Mouse (Mus musculus): ENCODE measurements around the gene Trim6. TPM values are rescaled to one million over a fixed set of nuclear protein-coding genes. Genes with fewer than 3 reads are reported as not detected.
A peak's percentile ranks its signal among the peaks of the same experiment; 100 is the strongest.

Trim6 gene
- 73.9 and 86.1 TPM in 2 replicates for total RNA-seq (2012; rRNA removed)

- Histone ChIP-seq H3K27ac (ENCODE audit: insufficient read depth, low read depth, low read length, poor library complexity, severe bottlenecking) (peak within 1 kb of the TSS; percentile 98), H3K9me3 (ENCODE audit: control insufficient read depth, insufficient read depth, low read depth, low read length) (no peaks in the 10 kb centered on the region), H3K36me3 (ENCODE audit: control insufficient read depth, insufficient read depth, low read length, poor library complexity, severe bottlenecking) (peaks cover 13% of the 10 kb centered on the region), H3K9ac (ENCODE audit: insufficient read depth, low read depth, low read length, poor library complexity, severe bottlenecking) (peak within 1 kb of the TSS; percentile 88), H3K4me1 (ENCODE audit: control insufficient read depth in 2 of 2, insufficient read depth in 2 of 2, low read length in 2 of 2, poor library complexity in 1 of 2) (peaks cover 0 to 6% of the 10 kb centered on the region in 2 experiments; a peak in 2 of 4 replicates), H3K4me3 (ENCODE audit: insufficient read depth in 1 of 2, low read depth in 1 of 2, low read length in 2 of 2, poor library complexity in 1 of 2, severe bottlenecking in 1 of 2) (peak within 1 kb of the TSS; percentile 88 to 90)
- DNase-seq (ENCODE audit: low read depth, low spot score), result peak; percentile 95
- TF ChIP-seq ZNF384 (IDR thresholded peaks at IDR 0.05; ENCODE audit: low read depth, low read length) (no peak), HCFC1 (IDR thresholded peaks at IDR 0.05; ENCODE audit: borderline replicate concordance, insufficient read depth, low read length) (peak; percentile 13; the same call in 1 of the 2 replicates), MAFK (IDR thresholded peaks at IDR 0.05; ENCODE audit: insufficient read depth, low read depth, low read length) (0 out of 2 replicates have a peak, but pooled peaks have one; percentile 39), ZC3H11A (IDR thresholded peaks at IDR 0.05; ENCODE audit: borderline replicate concordance, low read depth, low read length) (no peak)
- in situ Hi-C loops (cut with MboI; ENCODE audit: low sequenced_read_pairs in 2 of 2, unreplicated experiment in 2 of 2), result loop anchor here in 1 of 2 experiments (25.0 kb wide), 1 partner anchor 1593 kb away; the partner anchor contains the start of gene Mrpl17
Measured at GRCm38 (mm10) chr7:104218701-104219569, at the start of gene Trim6. Trim6 (plus strand) TSS chr7:104218793.

GRCm38 (mm10) chr7:104169634-104170204, 48.9 kb upstream of the Trim6 start:
- no peaks in the 10 kb centered on the region for H3K36me3 ChIP-seq (ENCODE audit: control insufficient read depth, insufficient read depth, low read length, poor library complexity, severe bottlenecking)
- no peak for TF ChIP-seq ZC3H11A (IDR thresholded peaks at IDR 0.05; ENCODE audit: borderline replicate concordance, low read depth, low read length)
- no peak for TF ChIP-seq CHD2 (IDR thresholded peaks at IDR 0.05; ENCODE audit: low read depth, low read length)
- TF ChIP-seq HCFC1 (IDR thresholded peaks at IDR 0.05; ENCODE audit: borderline replicate concordance, insufficient read depth, low read length), result no peak
- no peak for TF ChIP-seq MAFK (IDR thresholded peaks at IDR 0.05; ENCODE audit: insufficient read depth, low read depth, low read length)
- TF ChIP-seq ZNF384 (IDR thresholded peaks at IDR 0.05; ENCODE audit: low read depth, low read length), result no peak
- H3K9ac ChIP-seq (ENCODE audit: insufficient read depth, low read depth, low read length, poor library complexity, severe bottlenecking), result no peak overlapping the region
- H3K9me3 ChIP-seq (ENCODE audit: control insufficient read depth, insufficient read depth, low read depth, low read length), result no peaks in the 10 kb centered on the region
- H3K4me3 ChIP-seq (ENCODE audit: insufficient read depth in 1 of 2, low read depth in 1 of 2, low read length in 2 of 2, poor library complexity in 1 of 2, severe bottlenecking in 1 of 2), result no peak overlapping the region
- no peak for DNase-seq (ENCODE audit: low read depth, low spot score)
- H3K27ac ChIP-seq (ENCODE audit: insufficient read depth, low read depth, low read length, poor library complexity, severe bottlenecking), result no peak overlapping the region
- H3K4me1 ChIP-seq (ENCODE audit: control insufficient read depth in 2 of 2, insufficient read depth in 2 of 2, low read length in 2 of 2, poor library complexity in 1 of 2), result no peaks in the 10 kb centered on the region
- in situ Hi-C loops (cut with MboI; ENCODE audit: low sequenced_read_pairs in 2 of 2, unreplicated experiment in 2 of 2), result no loop called here

- no peak for TF ChIP-seq ZNF384 (IDR thresholded peaks at IDR 0.05; ENCODE audit: low read depth, low read length)
- TF ChIP-seq CHD2 (IDR thresholded peaks at IDR 0.05; ENCODE audit: low read depth, low read length), result no peak
- TF ChIP-seq HCFC1 (IDR thresholded peaks at IDR 0.05; ENCODE audit: borderline replicate concordance, insufficient read depth, low read length), result no peak
- no peak for TF ChIP-seq ZC3H11A (IDR thresholded peaks at IDR 0.05; ENCODE audit: borderline replicate concordance, low read depth, low read length)
- TF ChIP-seq MAFK (IDR thresholded peaks at IDR 0.05; ENCODE audit: insufficient read depth, low read depth, low read length), result no peak
- H3K9ac ChIP-seq (ENCODE audit: insufficient read depth, low read depth, low read length, poor library complexity, severe bottlenecking), result no peak overlapping the region
- DNase-seq (ENCODE audit: low read depth, low spot score), result no peak
- H3K27ac ChIP-seq (ENCODE audit: insufficient read depth, low read depth, low read length, poor library complexity, severe bottlenecking), result no peak overlapping the region
- in situ Hi-C loops (cut with MboI; ENCODE audit: low sequenced_read_pairs in 2 of 2, unreplicated experiment in 2 of 2), result loop anchor here in 1 of 2 experiments (25.0 kb wide), 1 partner anchor 437 kb away; the partner anchor contains the start of genes Olfr655, Olfr656 and Olfr657
- H3K4me3 ChIP-seq (ENCODE audit: insufficient read depth in 1 of 2, low read depth in 1 of 2, low read length in 2 of 2, poor library complexity in 1 of 2, severe bottlenecking in 1 of 2), result no peak overlapping the region
- H3K36me3 ChIP-seq (ENCODE audit: control insufficient read depth, insufficient read depth, low read length, poor library complexity, severe bottlenecking), result no peaks in the 10 kb centered on the region
- H3K9me3 ChIP-seq (ENCODE audit: control insufficient read depth, insufficient read depth, low read depth, low read length), result no peaks in the 10 kb centered on the region
- no peaks in the 10 kb centered on the region for H3K4me1 ChIP-seq (ENCODE audit: control insufficient read depth in 2 of 2, insufficient read depth in 2 of 2, low read length in 2 of 2, poor library complexity in 1 of 2)
Measured at GRCm38 (mm10) chr7:104175085-104175484, 43.5 kb upstream of the Trim6 start.

GRCm38 (mm10) chr7:104178422-104179054, 40.1 kb upstream of the Trim6 start:
- in situ Hi-C loops (cut with MboI; ENCODE audit: low sequenced_read_pairs in 2 of 2, unreplicated experiment in 2 of 2), result loop anchor here in 1 of 2 experiments (25.0 kb wide), 1 partner anchor 434 kb away; the partner anchor contains the start of genes Olfr655, Olfr656 and Olfr657
- H3K9ac ChIP-seq (ENCODE audit: insufficient read depth, low read depth, low read length, poor library complexity, severe bottlenecking), result no peak overlapping the region
- no peaks in the 10 kb centered on the region for H3K36me3 ChIP-seq (ENCODE audit: control insufficient read depth, insufficient read depth, low read length, poor library complexity, severe bottlenecking)
- TF ChIP-seq ZC3H11A (IDR thresholded peaks at IDR 0.05; ENCODE audit: borderline replicate concordance, low read depth, low read length), result no peak
- TF ChIP-seq CHD2 (IDR thresholded peaks at IDR 0.05; ENCODE audit: low read depth, low read length), result no peak
- TF ChIP-seq MAFK (IDR thresholded peaks at IDR 0.05; ENCODE audit: insufficient read depth, low read depth, low read length), result no peak
- no peak for TF ChIP-seq HCFC1 (IDR thresholded peaks at IDR 0.05; ENCODE audit: borderline replicate concordance, insufficient read depth, low read length)
- TF ChIP-seq ZNF384 (IDR thresholded peaks at IDR 0.05; ENCODE audit: low read depth, low read length), result no peak
- H3K4me1 ChIP-seq (ENCODE audit: control insufficient read depth in 2 of 2, insufficient read depth in 2 of 2, low read length in 2 of 2, poor library complexity in 1 of 2), result no peaks in the 10 kb centered on the region
- no peak overlapping the region for H3K27ac ChIP-seq (ENCODE audit: insufficient read depth, low read depth, low read length, poor library complexity, severe bottlenecking)
- DNase-seq (ENCODE audit: low read depth, low spot score), result no peak
- no peak overlapping the region for H3K4me3 ChIP-seq (ENCODE audit: insufficient read depth in 1 of 2, low read depth in 1 of 2, low read length in 2 of 2, poor library complexity in 1 of 2, severe bottlenecking in 1 of 2)
- H3K9me3 ChIP-seq (ENCODE audit: control insufficient read depth, insufficient read depth, low read depth, low read length), result no peaks in the 10 kb centered on the region

Measured in ES-E14 (cell line).